Mouse (Mus musculus): Measurements from ENCODE around the gene Tk1. TPM values are rescaled to one million over a fixed set of nuclear protein-coding genes. Genes with fewer than 3 reads are reported as not detected.

Gene Tk1
- polyA plus RNA-seq, 1 experiment from 2014 or later, result 97.6 TPM

- Histone ChIP-seq H3K9me3 (no peaks in the 10 kb centered on the region), H3K4me3 (peak within 1 kb of the TSS; percentile 8), H3K4me2 (peak within 1 kb of the TSS; percentile 51), H3K9ac (peak within 1 kb of the TSS; percentile 45), H3K36me3 (peaks cover 28% of the 10 kb centered on the region), H3K27me3 (replicated peaks) (peaks cover 73% of the 10 kb centered on the region), H3K4me1 (peaks cover 11% of the 10 kb centered on the region), H3K27ac (replicated peaks) (no peak within 1 kb of the TSS)
- 3% methylated on average over 23 of the region's 23 CpGs for WGBS
- ATAC-seq (ENCODE audit: extremely low read depth, insufficient number of reproducible peaks, low FRiP score, low TSS enrichment), result no peak
Measured at GRCm38 (mm10) chr11:117860601-117861000, 34.7 kb upstream of the Tk1 start, which contains the start of gene Tmem235. Tmem235 (plus strand) TSS chr11:117860752.

GRCm38 (mm10) chr11:117858392-117858791, 32.5 kb upstream of the Tk1 start:
- Histone ChIP-seq H3K4me1 (peaks cover 11% of the 10 kb centered on the region), H3K9ac (no peak overlapping the region), H3K9me3 (no peaks in the 10 kb centered on the region), H3K27ac (replicated peaks) (no peak overlapping the region), H3K4me2 (no peak overlapping the region), H3K27me3 (replicated peaks) (peaks cover 53% of the 10 kb centered on the region), H3K4me3 (no peak overlapping the region), H3K36me3 (peaks cover 50% of the 10 kb centered on the region)
- WGBS, result 60% methylated on average over 3 of the region's 3 CpGs
- no peak for ATAC-seq (ENCODE audit: extremely low read depth, insufficient number of reproducible peaks, low FRiP score, low TSS enrichment)

- Histone ChIP-seq H3K4me3 (no peak overlapping the region), H3K9me3 (no peaks in the 10 kb centered on the region), H3K4me1 (peaks cover 11% of the 10 kb centered on the region), H3K27ac (replicated peaks) (no peak overlapping the region), H3K27me3 (replicated peaks) (peaks cover 43% of the 10 kb centered on the region), H3K36me3 (peaks cover 59% of the 10 kb centered on the region), H3K9ac (no peak overlapping the region), H3K4me2 (no peak overlapping the region)
- WGBS, result 92% methylated on average over 10 of the region's 10 CpGs
- no peak for ATAC-seq (ENCODE audit: extremely low read depth, insufficient number of reproducible peaks, low FRiP score, low TSS enrichment)
Measured at GRCm38 (mm10) chr11:117857462-117857861, 31.6 kb upstream of the Tk1 start.

- H3K27ac ChIP-seq (replicated peaks), result no peak overlapping the region
- H3K4me2 ChIP-seq, result no peak overlapping the region
- peaks cover 13% of the 10 kb centered on the region for H3K4me1 ChIP-seq
- no peak overlapping the region for H3K4me3 ChIP-seq
- peaks cover 29% of the 10 kb centered on the region for H3K27me3 ChIP-seq (replicated peaks)
- 73% methylated on average over 1 of the region's 1 CpGs for WGBS
- ATAC-seq (ENCODE audit: extremely low read depth, insufficient number of reproducible peaks, low FRiP score, low TSS enrichment), result no peak
- H3K36me3 ChIP-seq, result peaks cover 73% of the 10 kb centered on the region
- H3K9ac ChIP-seq, result no peak overlapping the region
- H3K9me3 ChIP-seq, result no peaks in the 10 kb centered on the region
Measured at GRCm38 (mm10) chr11:117855975-117856374, 30.1 kb upstream of the Tk1 start.

- Histone ChIP-seq H3K9ac (no peak overlapping the region), H3K27ac (replicated peaks) (no peak overlapping the region), H3K4me2 (no peak overlapping the region), H3K4me3 (no peak overlapping the region), H3K4me1 (peaks cover 13% of the 10 kb centered on the region), H3K27me3 (replicated peaks) (peaks cover 22% of the 10 kb centered on the region), H3K9me3 (no peaks in the 10 kb centered on the region), H3K36me3 (peaks cover 77% of the 10 kb centered on the region)
- no peak for ATAC-seq (ENCODE audit: extremely low read depth, insufficient number of reproducible peaks, low FRiP score, low TSS enrichment)
- 95% methylated on average over 5 of the region's 5 CpGs for WGBS
Measured at GRCm38 (mm10) chr11:117855360-117855759, 29.5 kb upstream of the Tk1 start.

- Histone ChIP-seq H3K9ac (no peak overlapping the region), H3K4me1 (peaks cover 19% of the 10 kb centered on the region), H3K27me3 (replicated peaks) (peaks cover 11% of the 10 kb centered on the region), H3K4me2 (no peak overlapping the region), H3K36me3 (peaks cover 79% of the 10 kb centered on the region), H3K9me3 (no peaks in the 10 kb centered on the region), H3K27ac (replicated peaks) (no peak overlapping the region), H3K4me3 (no peak overlapping the region)
- ATAC-seq (ENCODE audit: extremely low read depth, insufficient number of reproducible peaks, low FRiP score, low TSS enrichment), result no peak
- WGBS, result 85% methylated on average over 9 of the region's 9 CpGs
Measured at GRCm38 (mm10) chr11:117854241-117854640, 28.3 kb upstream of the Tk1 start.

GRCm38 (mm10) chr11:117852875-117853274, 27.0 kb upstream of the Tk1 start:
- 85% methylated on average over 3 of the region's 3 CpGs for WGBS
- H3K9ac ChIP-seq, result no peak overlapping the region
- H3K4me2 ChIP-seq, result no peak overlapping the region
- H3K9me3 ChIP-seq, result no peaks in the 10 kb centered on the region
- H3K36me3 ChIP-seq, result peaks cover 73% of the 10 kb centered on the region
- no peak overlapping the region for H3K27ac ChIP-seq (replicated peaks)
- peaks cover 25% of the 10 kb centered on the region for H3K4me1 ChIP-seq
- no peaks in the 10 kb centered on the region for H3K27me3 ChIP-seq (replicated peaks)
- no peak for ATAC-seq (ENCODE audit: extremely low read depth, insufficient number of reproducible peaks, low FRiP score, low TSS enrichment)
- no peak overlapping the region for H3K4me3 ChIP-seq

GRCm38 (mm10) chr11:117848985-117849671, 23.2 kb upstream of the Tk1 start, which contains the start of gene Birc5:
Birc5 (plus strand) TSS chr11:117849251.
- WGBS, result under 1% methylated on average over 50 of the region's 51 CpGs
- Histone ChIP-seq H3K27me3 (replicated peaks) (no peaks in the 10 kb centered on the region), H3K9ac (peak within 1 kb of the TSS; percentile 90), H3K4me3 (peak within 1 kb of the TSS; percentile 68), H3K4me2 (peak within 1 kb of the TSS; percentile 87), H3K9me3 (no peaks in the 10 kb centered on the region), H3K4me1 (peaks cover 32% of the 10 kb centered on the region), H3K27ac (replicated peaks) (peak within 1 kb of the TSS; percentile 96), H3K36me3 (peaks cover 37% of the 10 kb centered on the region)
- ATAC-seq (ENCODE audit: extremely low read depth, insufficient number of reproducible peaks, low FRiP score, low TSS enrichment), result peak; percentile 92

GRCm38 (mm10) chr11:117848271-117848984, 22.5 kb upstream of the Tk1 start:
- peaks cover 30% of the 10 kb centered on the region for H3K36me3 ChIP-seq
- peak overlapping the region; percentile 90 for H3K9ac ChIP-seq
- peaks cover 32% of the 10 kb centered on the region for H3K4me1 ChIP-seq
- peak; percentile 43; the same call in 1 of the 2 replicates for ATAC-seq (ENCODE audit: extremely low read depth, insufficient number of reproducible peaks, low FRiP score, low TSS enrichment)
- WGBS, result 7% methylated on average over 19 of the region's 19 CpGs
- no peaks in the 10 kb centered on the region for H3K27me3 ChIP-seq (replicated peaks)
- peak overlapping the region; percentile 96 for H3K27ac ChIP-seq (replicated peaks)
- H3K9me3 ChIP-seq, result no peaks in the 10 kb centered on the region
- H3K4me2 ChIP-seq, result peak overlapping the region; percentile 87
- H3K4me3 ChIP-seq, result peak overlapping the region; percentile 68

GRCm38 (mm10) chr11:117847593-117848215, 21.8 kb upstream of the Tk1 start:
- no peak for ATAC-seq (ENCODE audit: extremely low read depth, insufficient number of reproducible peaks, low FRiP score, low TSS enrichment)
- Histone ChIP-seq H3K9ac (peak overlapping the region; percentile 90), H3K4me3 (peak overlapping the region; percentile 68), H3K9me3 (no peaks in the 10 kb centered on the region), H3K27ac (replicated peaks) (peak overlapping the region; percentile 96), H3K4me2 (peak overlapping the region; percentile 87), H3K27me3 (replicated peaks) (no peaks in the 10 kb centered on the region), H3K36me3 (peaks cover 23% of the 10 kb centered on the region), H3K4me1 (peaks cover 32% of the 10 kb centered on the region)
- WGBS, result 76% methylated on average over 7 of the region's 7 CpGs

- ATAC-seq (ENCODE audit: extremely low read depth, insufficient number of reproducible peaks, low FRiP score, low TSS enrichment), result no peak
- Histone ChIP-seq H3K27ac (replicated peaks) (no peak overlapping the region), H3K4me3 (no peak overlapping the region), H3K4me2 (no peak overlapping the region), H3K27me3 (replicated peaks) (no peaks in the 10 kb centered on the region), H3K9me3 (no peaks in the 10 kb centered on the region), H3K36me3 (peaks cover 12% of the 10 kb centered on the region), H3K4me1 (peaks cover 32% of the 10 kb centered on the region), H3K9ac (no peak overlapping the region)
- 55% methylated on average over 5 of the region's 5 CpGs for WGBS
Measured at GRCm38 (mm10) chr11:117846640-117847039, 20.7 kb upstream of the Tk1 start.
